Mouse (Mus musculus): ENCODE results near the gene Mipep. TPM values are rescaled to one million over a fixed set of nuclear protein-coding genes. Genes with fewer than 3 reads are reported as not detected.

Mipep gene
- polyA plus RNA-seq, 1 experiment from 2014 or later: 33.2 TPM

DNA sequence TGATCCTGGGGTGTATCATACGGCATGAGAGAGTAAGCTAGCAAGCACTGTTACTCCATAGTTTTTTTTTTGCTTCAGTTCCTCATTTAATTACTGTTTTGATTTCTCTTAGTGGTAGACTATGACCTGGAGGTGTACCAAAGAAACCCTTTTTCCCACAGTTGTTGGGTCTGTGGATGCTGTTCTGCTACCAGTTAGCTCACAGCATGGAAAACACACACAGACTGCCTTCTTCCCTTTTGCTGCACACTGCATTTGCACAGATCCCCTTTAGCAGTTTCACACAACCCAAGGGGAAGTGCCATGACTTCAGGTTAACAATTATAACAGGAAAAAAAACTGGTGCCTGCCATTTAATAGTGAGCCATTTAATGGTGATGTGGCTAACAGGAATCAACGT is 45.7 kb downstream of the Mipep start:
- ATAC-seq (replicated peaks; ENCODE audit: extremely low read depth, insufficient read depth, low FRiP score): no peak
- H3K9me3 ChIP-seq (replicated peaks; ENCODE audit: control insufficient read depth, low read length): peaks cover 5% of the 10 kb centered on the region

DNA sequence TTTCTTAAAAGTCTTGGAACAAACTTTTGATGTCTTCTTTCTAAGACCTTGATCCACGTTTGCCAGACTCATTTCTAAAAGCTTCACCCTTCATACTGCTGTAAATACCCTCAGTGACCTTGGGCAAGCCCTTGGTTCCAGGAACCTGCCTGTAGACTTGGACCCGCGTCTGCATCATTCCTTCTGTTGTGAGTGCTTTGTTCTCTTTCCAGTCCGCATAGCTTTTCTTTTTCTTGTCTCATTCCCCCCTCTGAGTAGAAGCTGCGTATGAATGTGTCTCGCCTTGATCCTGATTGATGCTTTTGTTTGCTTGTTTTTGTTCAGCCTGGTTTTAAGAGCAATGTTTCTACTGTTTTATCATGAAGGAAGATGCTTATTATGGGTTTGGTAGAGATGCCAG is 52.3 kb downstream of the Mipep start:
- Histone ChIP-seq H3K9me3 (replicated peaks; ENCODE audit: control insufficient read depth, low read length) (peaks cover 5% of the 10 kb centered on the region), H3K36me3 (ENCODE audit: control insufficient read depth, insufficient read depth) (peaks cover 16% of the 10 kb centered on the region), H3K27ac (ENCODE audit: low read length) (no peak overlapping the region), H3K27me3 (ENCODE audit: control insufficient read depth, insufficient read depth, low read length) (peaks cover 4% of the 10 kb centered on the region; the same call in 1 of the 2 replicates), H3K9ac (ENCODE audit: low read length) (no peak overlapping the region), H3K4me2 (ENCODE audit: low read depth, low read length) (no peak overlapping the region), H3K4me1 (ENCODE audit: control insufficient read depth, insufficient read depth, low read length) (no peaks in the 10 kb centered on the region), H3K4me3 (ENCODE audit: low read length) (no peak overlapping the region)
- 81% methylated on average over 6 of the region's 6 CpGs for WGBS
- ATAC-seq (replicated peaks; ENCODE audit: extremely low read depth, insufficient read depth, low FRiP score): no peak

More for the DNA sequence above, 45.7 kb downstream of the Mipep start:
- no peak overlapping the region for H3K9ac ChIP-seq (ENCODE audit: low read length)
- peaks cover 32% of the 10 kb centered on the region for H3K36me3 ChIP-seq (ENCODE audit: control insufficient read depth, insufficient read depth)
- whole genome bisulfite sequencing: 88% methylated on average over 2 of the region's 2 CpGs
- no peaks in the 10 kb centered on the region for H3K27me3 ChIP-seq (ENCODE audit: control insufficient read depth, insufficient read depth, low read length)
- H3K4me1 ChIP-seq (ENCODE audit: control insufficient read depth, insufficient read depth, low read length): no peaks in the 10 kb centered on the region
- no peak overlapping the region for H3K27ac ChIP-seq (ENCODE audit: low read length)
- H3K4me3 ChIP-seq (ENCODE audit: low read length): no peak overlapping the region
- no peak overlapping the region for H3K4me2 ChIP-seq (ENCODE audit: low read depth, low read length)

DNA sequence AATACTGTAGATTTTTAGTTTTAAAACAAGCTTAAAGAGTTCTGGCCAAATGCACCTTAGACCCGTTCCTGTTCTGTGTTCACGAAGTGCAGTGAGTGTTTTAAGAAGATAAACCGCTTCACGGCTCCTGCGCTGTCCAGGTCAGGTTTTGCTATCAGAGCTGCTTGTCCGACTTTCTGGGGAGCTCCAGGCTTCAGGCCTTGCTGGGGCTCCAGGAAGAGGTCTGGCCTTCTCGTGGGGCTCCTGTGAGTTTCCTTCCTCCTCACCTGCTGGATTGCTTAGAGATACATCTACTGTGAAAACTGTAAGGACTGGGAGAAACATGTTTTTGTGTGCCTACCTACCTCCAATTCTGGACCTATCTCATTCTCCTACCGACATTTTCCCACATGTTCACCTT is 55.3 kb downstream of the Mipep start:
- Histone ChIP-seq H3K4me3 (ENCODE audit: low read length) (no peak overlapping the region), H3K4me1 (ENCODE audit: control insufficient read depth, insufficient read depth, low read length) (no peaks in the 10 kb centered on the region), H3K27me3 (ENCODE audit: control insufficient read depth, insufficient read depth, low read length) (peaks cover 4% of the 10 kb centered on the region; the same call in 1 of the 2 replicates), H3K9ac (ENCODE audit: low read length) (no peak overlapping the region), H3K9me3 (replicated peaks; ENCODE audit: control insufficient read depth, low read length) (no peaks in the 10 kb centered on the region), H3K4me2 (ENCODE audit: low read depth, low read length) (no peak overlapping the region), H3K36me3 (ENCODE audit: control insufficient read depth, insufficient read depth) (peaks cover 4% of the 10 kb centered on the region), H3K27ac (ENCODE audit: low read length) (no peak overlapping the region)
- no peak for ATAC-seq (replicated peaks; ENCODE audit: extremely low read depth, insufficient read depth, low FRiP score)
- 69% methylated on average over 8 of the region's 8 CpGs for WGBS

DNA sequence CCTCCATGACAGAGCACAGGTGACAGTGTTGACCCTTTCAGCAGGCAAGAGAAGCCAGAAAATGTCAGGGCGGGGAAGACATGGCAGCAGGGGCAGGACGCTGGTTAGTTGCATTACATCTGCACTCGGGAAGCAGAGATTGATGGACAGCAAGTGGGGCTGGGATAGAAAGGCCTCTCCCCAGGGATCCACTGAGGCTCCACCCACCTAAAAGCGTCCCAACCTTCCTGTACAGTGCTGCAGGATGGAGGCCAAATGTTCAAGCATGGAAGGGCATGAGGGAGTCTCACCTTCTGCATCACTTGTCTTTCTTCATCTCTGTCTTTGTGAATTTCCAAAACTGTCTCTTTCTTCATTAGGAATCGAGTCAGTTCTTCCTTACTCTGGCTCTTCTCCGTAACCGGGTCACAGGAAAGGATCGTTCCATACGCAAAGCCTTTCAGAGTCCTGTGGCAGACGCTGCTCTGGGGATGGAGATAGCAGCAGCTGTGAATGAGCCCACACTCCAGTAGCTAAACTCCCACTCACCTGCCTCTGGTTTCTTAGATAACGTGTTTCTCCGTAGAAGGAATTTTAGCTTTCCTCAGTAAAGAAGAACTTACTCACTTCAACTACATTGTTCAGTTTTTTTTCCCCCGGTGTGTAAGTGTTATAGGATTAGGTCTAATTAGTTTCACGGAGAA is 57.7 kb downstream of the Mipep start:
- H3K4me3 ChIP-seq (ENCODE audit: low read length): no peak overlapping the region
- H3K9me3 ChIP-seq (replicated peaks; ENCODE audit: control insufficient read depth, low read length): no peaks in the 10 kb centered on the region
- H3K4me2 ChIP-seq (ENCODE audit: low read depth, low read length): no peak overlapping the region
- no peak for ATAC-seq (replicated peaks; ENCODE audit: extremely low read depth, insufficient read depth, low FRiP score)
- no peaks in the 10 kb centered on the region for H3K4me1 ChIP-seq (ENCODE audit: control insufficient read depth, insufficient read depth, low read length)
- no peak overlapping the region for H3K9ac ChIP-seq (ENCODE audit: low read length)
- peaks cover 5% of the 10 kb centered on the region for H3K36me3 ChIP-seq (ENCODE audit: control insufficient read depth, insufficient read depth)
- H3K27me3 ChIP-seq (ENCODE audit: control insufficient read depth, insufficient read depth, low read length): peaks cover 4% of the 10 kb centered on the region
- no peak overlapping the region for H3K27ac ChIP-seq (ENCODE audit: low read length)
- 56% methylated on average over 14 of the region's 14 CpGs for WGBS

DNA sequence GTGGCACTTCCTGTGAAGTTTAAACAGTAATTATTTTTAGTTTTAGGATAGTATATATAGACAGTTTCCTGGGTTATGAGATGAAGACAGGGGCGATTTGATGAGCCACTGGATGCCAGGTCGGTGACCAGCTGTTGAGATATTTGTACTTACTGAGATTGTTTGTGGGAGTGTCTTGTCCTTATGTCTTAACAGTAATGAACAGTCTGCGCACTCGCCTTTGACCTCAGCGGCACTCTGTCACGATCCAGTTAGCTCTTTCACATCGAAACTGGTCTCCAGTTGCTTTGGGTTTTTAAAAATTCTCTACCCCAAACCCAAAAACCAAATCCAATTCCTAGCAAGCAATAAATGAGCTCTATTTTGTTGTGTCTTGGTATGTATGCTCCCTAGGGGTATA is 59.2 kb downstream of the Mipep start:
- no peak overlapping the region for H3K4me3 ChIP-seq (ENCODE audit: low read length)
- no peak overlapping the region for H3K27ac ChIP-seq (ENCODE audit: low read length)
- H3K9ac ChIP-seq (ENCODE audit: low read length): no peak overlapping the region
- peaks cover 6% of the 10 kb centered on the region for H3K36me3 ChIP-seq (ENCODE audit: control insufficient read depth, insufficient read depth)
- WGBS: 88% methylated on average over 7 of the region's 7 CpGs
- H3K4me1 ChIP-seq (ENCODE audit: control insufficient read depth, insufficient read depth, low read length): no peaks in the 10 kb centered on the region
- no peak overlapping the region for H3K4me2 ChIP-seq (ENCODE audit: low read depth, low read length)
- no peaks in the 10 kb centered on the region for H3K9me3 ChIP-seq (replicated peaks; ENCODE audit: control insufficient read depth, low read length)
- peaks cover 4% of the 10 kb centered on the region for H3K27me3 ChIP-seq (ENCODE audit: control insufficient read depth, insufficient read depth, low read length)
- no peak for ATAC-seq (replicated peaks; ENCODE audit: extremely low read depth, insufficient read depth, low FRiP score)

DNA sequence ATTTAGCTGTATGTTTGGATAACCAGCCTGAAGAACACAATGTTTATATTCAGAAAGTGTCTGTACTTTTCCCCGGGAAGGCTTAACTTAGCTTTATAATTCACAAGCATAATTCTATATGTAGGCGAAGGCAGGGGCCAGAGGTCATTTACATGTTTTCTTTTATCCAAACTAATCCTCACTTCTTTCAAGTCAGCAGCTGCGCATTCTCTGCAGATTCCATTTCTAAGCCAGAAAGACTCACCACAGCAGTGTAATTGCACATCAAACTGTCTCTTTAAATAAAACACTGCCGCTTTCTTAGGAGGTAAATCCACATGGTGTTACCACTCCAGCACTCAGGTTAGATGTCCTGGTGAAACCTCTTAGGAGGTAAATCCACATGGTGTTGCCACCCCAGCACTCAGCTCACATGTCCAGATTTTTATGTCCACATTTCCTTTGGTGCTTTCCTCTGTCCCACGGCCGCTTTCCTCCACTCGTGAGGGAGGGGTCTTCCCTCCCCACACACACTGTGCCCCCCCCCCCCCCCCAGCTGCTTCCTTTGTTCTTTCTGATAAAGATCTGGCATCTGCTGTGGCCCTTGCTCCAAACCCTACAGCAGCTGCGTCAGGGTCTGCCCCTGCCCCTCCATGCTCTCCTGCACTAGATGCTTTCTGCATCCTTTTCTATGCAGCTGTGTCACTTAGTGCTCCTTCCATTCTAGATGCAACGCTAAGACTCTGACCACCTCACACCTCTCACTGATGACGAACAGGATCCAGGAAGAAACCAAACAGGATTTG is 61.1 kb downstream of the Mipep start:
- Histone ChIP-seq H3K9me3 (replicated peaks; ENCODE audit: control insufficient read depth, low read length) (no peaks in the 10 kb centered on the region), H3K36me3 (ENCODE audit: control insufficient read depth, insufficient read depth) (peaks cover 13% of the 10 kb centered on the region; the same call in 1 of the 2 replicates), H3K27me3 (ENCODE audit: control insufficient read depth, insufficient read depth, low read length) (peaks cover 4% of the 10 kb centered on the region), H3K9ac (ENCODE audit: low read length) (no peak overlapping the region), H3K4me1 (ENCODE audit: control insufficient read depth, insufficient read depth, low read length) (no peaks in the 10 kb centered on the region), H3K4me2 (ENCODE audit: low read depth, low read length) (no peak overlapping the region), H3K27ac (ENCODE audit: low read length) (no peak overlapping the region), H3K4me3 (ENCODE audit: low read length) (no peak overlapping the region)
- ATAC-seq (replicated peaks; ENCODE audit: extremely low read depth, insufficient read depth, low FRiP score): no peak
- 67% methylated on average over 10 of the region's 10 CpGs for WGBS

DNA sequence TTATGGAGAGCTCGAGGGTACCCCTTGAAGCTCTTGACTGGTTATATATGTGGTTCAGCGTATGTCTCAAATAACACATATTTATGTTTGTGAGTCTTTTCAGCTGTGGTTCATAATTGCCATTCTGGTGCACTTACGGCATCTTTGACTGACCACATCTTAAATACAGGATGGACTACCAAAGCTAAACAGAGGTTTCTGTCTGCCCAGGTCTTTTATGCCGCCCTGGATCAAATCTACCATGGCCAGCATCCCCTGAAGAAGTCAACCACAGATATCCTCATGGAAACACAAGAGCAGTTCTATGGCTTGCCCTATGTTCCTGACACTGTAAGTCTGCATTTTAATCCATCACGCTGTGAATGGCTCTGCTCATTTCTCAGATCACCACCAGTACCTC is 61.8 kb downstream of the Mipep start:
- H3K27me3 ChIP-seq (ENCODE audit: control insufficient read depth, insufficient read depth, low read length): peaks cover 3% of the 10 kb centered on the region
- H3K4me2 ChIP-seq (ENCODE audit: low read depth, low read length): no peak overlapping the region
- H3K9ac ChIP-seq (ENCODE audit: low read length): no peak overlapping the region
- WGBS: 92% methylated on average over 5 of the region's 5 CpGs
- H3K36me3 ChIP-seq (ENCODE audit: control insufficient read depth, insufficient read depth): peaks cover 13% of the 10 kb centered on the region; the same call in 1 of the 2 replicates
- H3K27ac ChIP-seq (ENCODE audit: low read length): no peak overlapping the region
- H3K9me3 ChIP-seq (replicated peaks; ENCODE audit: control insufficient read depth, low read length): no peaks in the 10 kb centered on the region
- H3K4me3 ChIP-seq (ENCODE audit: low read length): no peak overlapping the region
- no peaks in the 10 kb centered on the region for H3K4me1 ChIP-seq (ENCODE audit: control insufficient read depth, insufficient read depth, low read length)
- ATAC-seq (replicated peaks; ENCODE audit: extremely low read depth, insufficient read depth, low FRiP score): no peak

DNA sequence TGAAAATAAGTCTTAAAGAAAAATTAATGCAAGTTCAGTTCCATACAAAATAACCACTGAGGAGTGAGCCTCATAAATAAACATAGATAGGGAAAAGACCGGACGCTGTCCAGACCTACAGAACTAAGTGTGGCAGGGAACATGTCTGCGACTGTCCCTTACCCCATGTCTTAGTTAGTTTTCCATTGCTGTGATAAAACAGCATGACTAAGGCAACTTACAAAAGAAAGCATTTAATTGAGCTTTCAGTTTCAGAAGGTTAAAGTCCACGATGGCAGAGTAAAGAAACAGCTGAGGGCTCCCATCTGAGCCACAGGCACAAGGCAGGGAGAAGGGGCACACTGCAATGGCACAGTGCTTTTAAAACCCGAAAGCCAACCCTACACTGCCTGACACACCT is 63.8 kb downstream of the Mipep start:
- 78% methylated on average over 5 of the region's 5 CpGs for WGBS
- no peak for ATAC-seq (replicated peaks; ENCODE audit: extremely low read depth, insufficient read depth, low FRiP score)

DNA sequence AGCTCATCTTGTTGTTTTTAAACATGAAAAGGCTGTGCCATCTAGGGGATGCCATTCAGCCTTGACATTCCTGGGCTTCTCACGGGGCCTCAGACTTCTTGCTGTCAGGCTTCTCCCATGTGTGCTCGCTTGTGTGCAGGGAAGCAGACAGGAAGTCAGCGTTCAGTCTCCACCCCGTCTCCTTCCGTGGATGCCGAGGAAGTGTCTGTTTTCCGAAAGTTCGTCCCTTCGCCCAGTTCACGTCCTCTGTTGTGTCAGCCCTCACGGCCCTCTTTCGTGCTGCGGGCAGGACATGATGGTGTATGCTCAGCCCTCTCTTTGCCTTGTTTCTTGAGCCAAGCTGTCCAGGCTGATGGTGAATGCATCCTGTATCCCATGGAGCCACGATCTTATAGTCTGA is 65.7 kb downstream of the Mipep start:
- no peak overlapping the region for H3K4me2 ChIP-seq (ENCODE audit: low read depth, low read length)
- H3K27ac ChIP-seq (ENCODE audit: low read length): no peak overlapping the region
- H3K4me1 ChIP-seq (ENCODE audit: control insufficient read depth, insufficient read depth, low read length): no peaks in the 10 kb centered on the region
- H3K36me3 ChIP-seq (ENCODE audit: control insufficient read depth, insufficient read depth): peaks cover 20% of the 10 kb centered on the region; the same call in 1 of the 2 replicates
- H3K9me3 ChIP-seq (replicated peaks; ENCODE audit: control insufficient read depth, low read length): no peaks in the 10 kb centered on the region
- whole genome bisulfite sequencing: 68% methylated on average over 14 of the region's 14 CpGs
- ATAC-seq (replicated peaks; ENCODE audit: extremely low read depth, insufficient read depth, low FRiP score): no peak
- H3K4me3 ChIP-seq (ENCODE audit: low read length): no peak overlapping the region
- H3K9ac ChIP-seq (ENCODE audit: low read length): no peak overlapping the region
- no peaks in the 10 kb centered on the region; the same call in 1 of the 2 replicates for H3K27me3 ChIP-seq (ENCODE audit: control insufficient read depth, insufficient read depth, low read length)

More for the DNA sequence above, 63.8 kb downstream of the Mipep start:
- no peak overlapping the region for H3K27ac ChIP-seq (ENCODE audit: low read length)
- H3K9ac ChIP-seq (ENCODE audit: low read length): no peak overlapping the region
- H3K9me3 ChIP-seq (replicated peaks; ENCODE audit: control insufficient read depth, low read length): no peaks in the 10 kb centered on the region
- H3K27me3 ChIP-seq (ENCODE audit: control insufficient read depth, insufficient read depth, low read length): no peaks in the 10 kb centered on the region; the same call in 1 of the 2 replicates
- H3K4me1 ChIP-seq (ENCODE audit: control insufficient read depth, insufficient read depth, low read length): no peaks in the 10 kb centered on the region
- peaks cover 20% of the 10 kb centered on the region; the same call in 1 of the 2 replicates for H3K36me3 ChIP-seq (ENCODE audit: control insufficient read depth, insufficient read depth)
- H3K4me2 ChIP-seq (ENCODE audit: low read depth, low read length): no peak overlapping the region
- H3K4me3 ChIP-seq (ENCODE audit: low read length): no peak overlapping the region

Data from heart, embryonic 16.5 days (tissue).